Mouse (Mus musculus) liver, embryonic 13.5 days (tissue): ENCODE data around the gene Myh9. TPM values are rescaled to one million over a fixed set of nuclear protein-coding genes. Genes with fewer than 3 reads are reported as not detected.
"Not testable (repeated sequence)": the region's sequence is repeated elsewhere in the genome, so short reads cannot be mapped to it uniquely, and the experiment has no call there.

ENCODE experiments used
- ATAC-seq: fragments of 200-750 bp; cut with Nextera tagmentation; 2 replicates; pipeline ENCODE4 v1.8.0; 2017; ENCODE audit warnings: low read depth, mild to moderate bottlenecking, moderate number of reproducible peaks, moderate library complexity
- DNase-seq: peaks from one replicate; pipeline ENCODE4 v3.0.0; 2022
- H3K27ac ChIP-seq: fragments of 300-500 bp; sonication (generic); 2 replicates; pipeline ENCODE4 v1.5.1; 2015; ENCODE audit warnings: moderate library complexity, mild to moderate bottlenecking, inconsistent platforms
- H3K27me3 ChIP-seq: fragments of 300-500 bp; sonication (generic); 2 replicates; pipeline ENCODE4 v1.6.1; 2015; ENCODE audit warnings: mild to moderate bottlenecking, inconsistent platforms
- H3K36me3 ChIP-seq: fragments of 300-500 bp; sonication (generic); 2 replicates; pipeline ENCODE4 v1.6.1; 2015; ENCODE audit warnings: mild to moderate bottlenecking, inconsistent platforms
- H3K4me1 ChIP-seq: fragments of 300-500 bp; sonication (generic); replicated peaks from 2 replicates; pipeline ENCODE4 v1.6.1; 2015; ENCODE audit warnings: inconsistent platforms
- H3K4me2 ChIP-seq: fragments of 300-500 bp; sonication (generic); 2 replicates; pipeline ENCODE4 v1.6.1; 2015; ENCODE audit warnings: inconsistent platforms, mild to moderate bottlenecking, moderate library complexity
- H3K4me3 ChIP-seq: fragments of 300-500 bp; sonication (generic); replicated peaks from 2 replicates; pipeline ENCODE4 v1.5.1; 2015; ENCODE audit warnings: mild to moderate bottlenecking, inconsistent platforms
- H3K9ac ChIP-seq: fragments of 300-500 bp; sonication (generic); 2 replicates; pipeline ENCODE4 v1.6.1; 2015; ENCODE audit warnings: mild to moderate bottlenecking, inconsistent platforms
- H3K9me3 ChIP-seq: fragments of 300-500 bp; sonication (generic); replicated peaks from 2 replicates; pipeline ENCODE4 v1.6.1; 2016; ENCODE audit warnings: inconsistent platforms
- WGBS: fragments of 180-500 bp; shearing (Covaris S2); methylation state at CpG from one replicate; pipeline ENCODE4 v1.1.7; 2015; ENCODE audit not compliant: insufficient replicate concordance; 5-methylcytosine and 5-hydroxymethylcytosine counted together
- polyA plus RNA-seq: library from polyadenylated mRNA; unstranded; fragments of >200 nt; fragmentation: Nextera tagmentation; extraction: Ambion mirVana; gene quantifications from 2 replicates; pipeline ENCODE4 v1.2.1, GENCODE M21; 2015

The Myh9 gene
- polyA plus RNA-seq, 1 experiment from 2014 or later: 18.3 TPM

GRCm38 (mm10) chr15:77746326-77746725, 95.6 kb downstream of the Myh9 start:
- Histone ChIP-seq H3K4me3 (no peak overlapping the region), H3K4me2 (no peak overlapping the region), H3K27me3 (peaks cover 4% of the 10 kb centered on the region), H3K27ac (peak overlapping the region; percentile 39; the same call in 1 of the 2 replicates), H3K36me3 (peaks cover 68% of the 10 kb centered on the region), H3K9ac (no peak overlapping the region), H3K4me1 (peaks cover 33% of the 10 kb centered on the region), H3K9me3 (0 out of 2 replicates have a peak, but pooled peaks cover 7% of the 10 kb centered on the region)
- DNase-seq (no peak), ATAC-seq (no peak)
- 82% methylated on average over 1 of the region's 1 CpGs for WGBS

- DNase-seq: no peak
- Histone ChIP-seq H3K36me3 (peaks cover 56% of the 10 kb centered on the region), H3K4me3 (no peak overlapping the region), H3K4me2 (no peak overlapping the region), H3K9ac (no peak overlapping the region), H3K9me3 (0 out of 2 replicates have a peak, but pooled peaks cover 7% of the 10 kb centered on the region), H3K27me3 (peaks cover 4% of the 10 kb centered on the region), H3K4me1 (peaks cover 30% of the 10 kb centered on the region), H3K27ac (no peak overlapping the region)
- ATAC-seq: no peak
These were observed 96.9 kb downstream of the Myh9 start for GRCm38 (mm10) chr15:77745081-77745480.

- Histone ChIP-seq H3K9me3 (0 out of 2 replicates have a peak, but pooled peaks cover 5% of the 10 kb centered on the region), H3K4me1 (peaks cover 26% of the 10 kb centered on the region), H3K4me3 (no peak overlapping the region), H3K27ac (no peak overlapping the region), H3K4me2 (no peak overlapping the region), H3K27me3 (peaks cover 4% of the 10 kb centered on the region), H3K9ac (no peak overlapping the region), H3K36me3 (peaks cover 51% of the 10 kb centered on the region)
- ATAC-seq (no peak), DNase-seq (no peak)
- WGBS: 44% methylated on average over 5 of the region's 5 CpGs
These were observed 97.3 kb downstream of the Myh9 start for GRCm38 (mm10) chr15:77744632-77745031.

GRCm38 (mm10) chr15:77741556-77741955, 100.4 kb downstream of the Myh9 start:
- H3K9ac ChIP-seq, H3K27ac ChIP-seq, H3K4me3 ChIP-seq, H3K4me2 ChIP-seq, H3K4me1 ChIP-seq, H3K9me3 ChIP-seq, ATAC-seq, H3K27me3 ChIP-seq, DNase-seq: not testable (repeated sequence)
- 73% methylated on average over 6 of the region's 6 CpGs for WGBS
- H3K36me3 ChIP-seq: peaks cover 20% of the 10 kb centered on the region

GRCm38 (mm10) chr15:77740511-77741297, 101.3 kb downstream of the Myh9 start:
- DNase-seq (no peak), ATAC-seq (peak; percentile 58; the same call in 1 of the 2 replicates)
- Histone ChIP-seq H3K4me3 (no peak overlapping the region), H3K4me1 (no peaks in the 10 kb centered on the region; the same call in 1 of the 2 replicates), H3K36me3 (peaks cover 12% of the 10 kb centered on the region), H3K9ac (no peak overlapping the region), H3K4me2 (no peak overlapping the region), H3K9me3 (no peaks in the 10 kb centered on the region), H3K27me3 (no peaks in the 10 kb centered on the region; the same call in none of the 2 replicates), H3K27ac (no peak overlapping the region)
- WGBS: 66% methylated on average over 9 of the region's 9 CpGs

GRCm38 (mm10) chr15:77733903-77734302, 108.1 kb downstream of the Myh9 start:
- H3K4me1 ChIP-seq, H3K27me3 ChIP-seq, H3K4me3 ChIP-seq, H3K27ac ChIP-seq, H3K9ac ChIP-seq, ATAC-seq, H3K4me2 ChIP-seq, H3K36me3 ChIP-seq, H3K9me3 ChIP-seq, DNase-seq: not testable (repeated sequence)
- 42% methylated on average over 4 of the region's 4 CpGs for WGBS

GRCm38 (mm10) chr15:77733380-77733779, 108.6 kb downstream of the Myh9 start:
- not testable (repeated sequence) for ATAC-seq, H3K4me1 ChIP-seq, H3K27me3 ChIP-seq, H3K9ac ChIP-seq, H3K36me3 ChIP-seq, H3K9me3 ChIP-seq, H3K27ac ChIP-seq, H3K4me3 ChIP-seq, DNase-seq, H3K4me2 ChIP-seq
- 52% methylated on average over 8 of the region's 8 CpGs for WGBS

GRCm38 (mm10) chr15:77732851-77733250, 109.1 kb downstream of the Myh9 start:
- not testable (repeated sequence) for H3K9ac ChIP-seq, DNase-seq, H3K9me3 ChIP-seq, H3K4me1 ChIP-seq, H3K4me2 ChIP-seq, ATAC-seq, H3K4me3 ChIP-seq, H3K27me3 ChIP-seq, H3K36me3 ChIP-seq, H3K27ac ChIP-seq
- 69% methylated on average over 10 of the region's 10 CpGs for WGBS

- H3K4me2 ChIP-seq: no peak overlapping the region
- ATAC-seq: no peak
- no peak overlapping the region for H3K4me3 ChIP-seq
- 70% methylated on average over 5 of the region's 5 CpGs for WGBS
- H3K36me3 ChIP-seq: no peaks in the 10 kb centered on the region
- H3K4me1 ChIP-seq: no peaks in the 10 kb centered on the region
- H3K9ac ChIP-seq: no peak overlapping the region
- no peaks in the 10 kb centered on the region for H3K9me3 ChIP-seq
- no peak overlapping the region for H3K27ac ChIP-seq
- H3K27me3 ChIP-seq: no peaks in the 10 kb centered on the region
- DNase-seq: no peak
These were observed 110.4 kb downstream of the Myh9 start for GRCm38 (mm10) chr15:77731605-77732004.

- not testable (repeated sequence) for H3K4me2 ChIP-seq, DNase-seq, ATAC-seq, H3K9me3 ChIP-seq, H3K27me3 ChIP-seq, H3K36me3 ChIP-seq, H3K4me3 ChIP-seq, H3K4me1 ChIP-seq, H3K9ac ChIP-seq, H3K27ac ChIP-seq
- 54% methylated on average over 1 of the region's 4 CpGs for WGBS
These were observed 113.2 kb downstream of the Myh9 start, which contains the start of gene Apol9b for GRCm38 (mm10) chr15:77728739-77729138. Apol9b (plus strand) TSS chr15:77729039.

GRCm38 (mm10) chr15:77727745-77728144, 114.2 kb downstream of the Myh9 start:
- not testable (repeated sequence) for DNase-seq, H3K36me3 ChIP-seq, H3K4me1 ChIP-seq, H3K4me2 ChIP-seq, H3K27me3 ChIP-seq, ATAC-seq, H3K9ac ChIP-seq, H3K9me3 ChIP-seq, H3K4me3 ChIP-seq, H3K27ac ChIP-seq
- 61% methylated on average over 3 of the region's 3 CpGs for WGBS

- H3K4me1 ChIP-seq, DNase-seq, H3K36me3 ChIP-seq, H3K9ac ChIP-seq, H3K4me3 ChIP-seq, H3K27ac ChIP-seq, H3K4me2 ChIP-seq, H3K9me3 ChIP-seq, H3K27me3 ChIP-seq: not testable (repeated sequence)
- 0 out of 2 replicates have a peak, but pooled peaks have one; percentile 20 for ATAC-seq
- WGBS: 0% methylated on average over 3 of the region's 3 CpGs
These were observed 114.8 kb downstream of the Myh9 start for GRCm38 (mm10) chr15:77727139-77727538.
